Mouse (Mus musculus): Measurements from ENCODE around the gene S1pr3. TPM values are rescaled to one million over a fixed set of nuclear protein-coding genes. Genes with fewer than 3 reads are reported as not detected.

The S1pr3 gene
- 41.2 and 41.6 TPM in 2 replicates for polyA plus RNA-seq (2014; fragmentation: Nextera tagmentation; extraction: Ambion mirVana)

DNA sequence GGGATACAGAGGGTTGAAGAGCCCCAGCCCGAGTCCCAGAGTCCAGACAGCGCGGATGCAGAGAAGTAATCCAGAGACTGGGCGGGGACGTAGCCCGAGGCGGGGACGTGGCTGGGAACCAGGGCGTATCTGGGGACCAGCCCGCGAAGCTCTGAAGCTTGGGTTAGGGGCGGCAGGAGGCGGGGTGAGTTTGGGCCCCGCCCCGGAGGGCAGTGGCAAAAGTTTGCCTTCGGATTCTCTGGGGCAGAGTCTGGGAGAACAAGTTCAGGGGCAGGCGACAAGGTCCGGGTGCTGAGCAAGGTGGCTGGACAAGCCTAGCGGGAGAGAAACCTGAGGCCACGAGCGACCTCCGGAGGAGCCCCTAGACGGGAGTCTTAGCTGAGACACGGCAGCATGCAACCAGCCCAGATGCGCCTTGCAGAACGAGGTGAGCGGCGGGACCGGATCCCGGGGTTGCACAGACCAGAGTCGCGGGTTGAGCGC lies at the start of gene S1pr3:
Gene S1pr3, plus strand, starts transcription at position 121 of the 483 bp plus-strand sequence.
- Histone ChIP-seq H3K36me3 (ENCODE audit: control insufficient read depth, insufficient read depth, low read length) (no peaks in the 10 kb centered on the region), H3K9ac (ENCODE audit: low read length) (peak within 1 kb of the TSS; percentile 57), H3K4me2 (peak within 1 kb of the TSS; percentile 69), H3K9me3 (ENCODE audit: control insufficient read depth, low read length) (no peaks in the 10 kb centered on the region), H3K27me3 (ENCODE audit: control insufficient read depth, insufficient read depth, low read length) (peaks cover 3% of the 10 kb centered on the region; the same call in 1 of the 2 replicates), H3K27ac (ENCODE audit: low read depth, low read length) (no peak within 1 kb of the TSS), H3K4me3 (ENCODE audit: low read depth, low read length) (peak within 1 kb of the TSS; percentile 41), H3K4me1 (ENCODE audit: control insufficient read depth, insufficient read depth, low read length) (peaks cover 12% of the 10 kb centered on the region)
- ATAC-seq (ENCODE audit: low FRiP score): peak; percentile 85
- DNase-seq (ENCODE audit: low spot score, missing footprints): peak; percentile 96
- WGBS: under 1% methylated on average over 33 of the region's 33 CpGs

GRCm38 (mm10) chr13:51360441-51360962 lies 47.9 kb upstream of the S1pr3 start:
- H3K9me3 ChIP-seq (ENCODE audit: control insufficient read depth, low read length): no peaks in the 10 kb centered on the region
- no peak overlapping the region for H3K4me2 ChIP-seq
- H3K27ac ChIP-seq (ENCODE audit: low read depth, low read length): no peak overlapping the region
- no peak for DNase-seq (ENCODE audit: low spot score, missing footprints)
- no peaks in the 10 kb centered on the region for H3K36me3 ChIP-seq (ENCODE audit: control insufficient read depth, insufficient read depth, low read length)
- no peaks in the 10 kb centered on the region for H3K27me3 ChIP-seq (ENCODE audit: control insufficient read depth, insufficient read depth, low read length)
- no peaks in the 10 kb centered on the region for H3K4me1 ChIP-seq (ENCODE audit: control insufficient read depth, insufficient read depth, low read length)
- no peak for ATAC-seq (ENCODE audit: low FRiP score)
- WGBS: 89% methylated on average over 8 of the region's 8 CpGs
- H3K4me3 ChIP-seq (ENCODE audit: low read depth, low read length): no peak overlapping the region
- no peak overlapping the region for H3K9ac ChIP-seq (ENCODE audit: low read length)

DNA sequence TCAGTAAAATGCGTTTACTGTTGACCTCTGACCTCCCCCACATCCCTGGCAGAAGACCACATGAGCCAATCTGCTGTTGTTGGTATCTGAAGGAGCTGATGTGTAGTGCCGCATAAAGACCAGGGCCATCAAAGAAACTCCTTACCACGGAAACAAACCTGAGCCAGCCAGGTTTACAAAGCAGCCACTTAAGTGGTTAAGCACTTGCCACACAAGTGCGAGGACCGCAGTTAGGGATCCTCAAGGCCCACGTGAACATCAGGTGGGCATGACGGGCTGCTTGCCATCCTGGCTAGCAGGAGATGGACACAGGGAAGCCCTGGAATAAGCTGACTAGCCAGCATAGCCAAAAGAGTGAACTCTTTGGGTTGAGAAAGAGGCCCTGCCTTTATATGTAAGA lies 45.0 kb upstream of the S1pr3 start:
- ATAC-seq (ENCODE audit: low FRiP score): no peak
- H3K27me3 ChIP-seq (ENCODE audit: control insufficient read depth, insufficient read depth, low read length): no peaks in the 10 kb centered on the region
- no peak overlapping the region for H3K4me2 ChIP-seq
- 85% methylated on average over 7 of the region's 7 CpGs for WGBS
- H3K9me3 ChIP-seq (ENCODE audit: control insufficient read depth, low read length): no peaks in the 10 kb centered on the region
- H3K4me3 ChIP-seq (ENCODE audit: low read depth, low read length): no peak overlapping the region
- DNase-seq (ENCODE audit: low spot score, missing footprints): no peak
- H3K27ac ChIP-seq (ENCODE audit: low read depth, low read length): no peak overlapping the region
- no peak overlapping the region for H3K9ac ChIP-seq (ENCODE audit: low read length)
- H3K4me1 ChIP-seq (ENCODE audit: control insufficient read depth, insufficient read depth, low read length): no peaks in the 10 kb centered on the region
- no peaks in the 10 kb centered on the region for H3K36me3 ChIP-seq (ENCODE audit: control insufficient read depth, insufficient read depth, low read length)

DNA sequence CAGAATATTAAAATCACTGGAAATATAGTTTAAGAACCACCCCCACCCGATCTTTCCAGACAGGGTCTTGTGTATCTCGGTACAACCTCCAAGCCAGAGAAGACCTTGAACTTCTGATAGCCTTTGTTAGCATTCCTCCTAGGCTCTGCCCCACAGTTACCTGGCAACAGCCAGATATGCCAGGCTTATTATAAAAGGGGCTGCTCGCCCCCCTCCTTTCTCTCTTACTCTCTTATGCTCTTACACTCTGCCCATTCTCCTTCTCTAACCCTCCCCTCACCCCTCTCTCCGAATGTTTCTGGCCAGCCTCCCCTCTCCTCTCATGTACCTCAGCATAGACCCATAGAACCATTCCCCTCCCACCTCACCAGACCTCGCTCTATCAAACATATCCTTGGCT lies 44.5 kb upstream of the S1pr3 start:
- no peak overlapping the region for H3K27ac ChIP-seq (ENCODE audit: low read depth, low read length)
- H3K9ac ChIP-seq (ENCODE audit: low read length): no peak overlapping the region
- H3K4me3 ChIP-seq (ENCODE audit: low read depth, low read length): no peak overlapping the region
- DNase-seq (ENCODE audit: low spot score, missing footprints) (no peak), ATAC-seq (ENCODE audit: low FRiP score) (no peak)
- no peak overlapping the region for H3K4me2 ChIP-seq
- no peaks in the 10 kb centered on the region for H3K27me3 ChIP-seq (ENCODE audit: control insufficient read depth, insufficient read depth, low read length)
- no peaks in the 10 kb centered on the region for H3K4me1 ChIP-seq (ENCODE audit: control insufficient read depth, insufficient read depth, low read length)
- 78% methylated on average over 5 of the region's 5 CpGs for WGBS
- H3K36me3 ChIP-seq (ENCODE audit: control insufficient read depth, insufficient read depth, low read length): no peaks in the 10 kb centered on the region
- no peaks in the 10 kb centered on the region for H3K9me3 ChIP-seq (ENCODE audit: control insufficient read depth, low read length)

DNA sequence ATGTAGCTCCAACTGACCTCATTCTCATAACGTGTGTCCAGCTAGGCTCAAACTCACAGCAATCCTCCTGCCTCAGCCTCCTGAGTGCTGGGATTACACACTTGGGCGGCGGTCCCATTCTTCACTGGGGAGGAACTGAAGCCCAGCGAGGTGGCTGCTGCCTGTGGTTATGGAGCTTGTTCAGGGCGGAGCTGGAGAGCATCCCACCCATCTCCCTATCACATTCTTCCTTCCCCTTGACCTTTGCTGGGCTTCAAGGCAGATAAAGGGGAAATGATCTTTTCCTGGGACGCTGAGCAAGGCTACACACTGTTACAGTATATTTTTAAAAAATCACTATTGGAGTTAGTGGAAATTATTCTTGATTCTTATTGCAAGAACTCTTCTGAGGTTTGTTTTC lies 43.2 kb upstream of the S1pr3 start:
- Histone ChIP-seq H3K4me3 (ENCODE audit: low read depth, low read length) (no peak overlapping the region), H3K9ac (ENCODE audit: low read length) (no peak overlapping the region), H3K27me3 (ENCODE audit: control insufficient read depth, insufficient read depth, low read length) (no peaks in the 10 kb centered on the region)

GRCm38 (mm10) chr13:51368346-51368745 lies 40.1 kb upstream of the S1pr3 start:
- no peaks in the 10 kb centered on the region for H3K36me3 ChIP-seq (ENCODE audit: control insufficient read depth, insufficient read depth, low read length)
- no peak overlapping the region for H3K27ac ChIP-seq (ENCODE audit: low read depth, low read length)
- H3K4me1 ChIP-seq (ENCODE audit: control insufficient read depth, insufficient read depth, low read length): no peaks in the 10 kb centered on the region
- 76% methylated on average over 2 of the region's 2 CpGs for WGBS
- DNase-seq (ENCODE audit: low spot score, missing footprints) (no peak), ATAC-seq (ENCODE audit: low FRiP score) (no peak)
- no peak overlapping the region for H3K9ac ChIP-seq (ENCODE audit: low read length)
- H3K4me2 ChIP-seq: no peak overlapping the region
- H3K9me3 ChIP-seq (ENCODE audit: control insufficient read depth, low read length): no peaks in the 10 kb centered on the region
- no peak overlapping the region for H3K4me3 ChIP-seq (ENCODE audit: low read depth, low read length)
- H3K27me3 ChIP-seq (ENCODE audit: control insufficient read depth, insufficient read depth, low read length): no peaks in the 10 kb centered on the region

More for the DNA sequence above, 43.2 kb upstream of the S1pr3 start:
- ATAC-seq (ENCODE audit: low FRiP score) (no peak), DNase-seq (ENCODE audit: low spot score, missing footprints) (no peak)
- H3K9me3 ChIP-seq (ENCODE audit: control insufficient read depth, low read length): no peaks in the 10 kb centered on the region
- H3K36me3 ChIP-seq (ENCODE audit: control insufficient read depth, insufficient read depth, low read length): no peaks in the 10 kb centered on the region
- no peak overlapping the region for H3K4me2 ChIP-seq
- H3K4me1 ChIP-seq (ENCODE audit: control insufficient read depth, insufficient read depth, low read length): no peaks in the 10 kb centered on the region
- no peak overlapping the region for H3K27ac ChIP-seq (ENCODE audit: low read depth, low read length)
- WGBS: 93% methylated on average over 6 of the region's 6 CpGs

DNA sequence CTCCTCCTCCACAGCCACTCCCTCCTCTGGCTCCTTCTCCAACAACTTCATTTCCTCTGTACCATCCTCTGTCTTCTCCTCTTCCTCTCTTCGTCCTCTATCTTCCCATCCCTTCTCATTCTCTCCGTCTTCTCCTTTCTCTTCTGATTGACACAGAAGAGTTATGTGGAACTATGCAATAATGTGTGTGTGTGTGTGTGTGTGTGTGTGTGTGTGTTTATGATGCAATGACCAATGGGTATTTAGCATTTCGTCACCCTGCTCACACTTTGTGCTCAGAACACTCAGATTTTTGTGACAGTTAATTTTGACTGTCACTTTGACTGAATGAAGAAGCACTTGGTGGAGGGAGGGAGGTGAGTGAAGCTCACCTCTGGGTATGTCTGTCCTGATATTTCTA lies 39.1 kb upstream of the S1pr3 start:
- H3K9ac ChIP-seq (ENCODE audit: low read length): no peak overlapping the region
- H3K4me3 ChIP-seq (ENCODE audit: low read depth, low read length): no peak overlapping the region
- no peaks in the 10 kb centered on the region for H3K4me1 ChIP-seq (ENCODE audit: control insufficient read depth, insufficient read depth, low read length)
- ATAC-seq (ENCODE audit: low FRiP score) (no peak), DNase-seq (ENCODE audit: low spot score, missing footprints) (no peak)
- H3K9me3 ChIP-seq (ENCODE audit: control insufficient read depth, low read length): no peaks in the 10 kb centered on the region
- H3K27me3 ChIP-seq (ENCODE audit: control insufficient read depth, insufficient read depth, low read length): no peaks in the 10 kb centered on the region
- H3K36me3 ChIP-seq (ENCODE audit: control insufficient read depth, insufficient read depth, low read length): no peaks in the 10 kb centered on the region
- 84% methylated on average over 3 of the region's 3 CpGs for WGBS
- H3K4me2 ChIP-seq: no peak overlapping the region
- H3K27ac ChIP-seq (ENCODE audit: low read depth, low read length): no peak overlapping the region

GRCm38 (mm10) chr13:51373086-51373485 lies 35.4 kb upstream of the S1pr3 start:
- no peak overlapping the region for H3K27ac ChIP-seq (ENCODE audit: low read depth, low read length)
- H3K27me3 ChIP-seq (ENCODE audit: control insufficient read depth, insufficient read depth, low read length): no peaks in the 10 kb centered on the region
- H3K4me3 ChIP-seq (ENCODE audit: low read depth, low read length): no peak overlapping the region
- H3K9ac ChIP-seq (ENCODE audit: low read length): no peak overlapping the region
- ATAC-seq (ENCODE audit: low FRiP score) (no peak), DNase-seq (ENCODE audit: low spot score, missing footprints) (no peak)
- H3K36me3 ChIP-seq (ENCODE audit: control insufficient read depth, insufficient read depth, low read length): no peaks in the 10 kb centered on the region
- H3K4me1 ChIP-seq (ENCODE audit: control insufficient read depth, insufficient read depth, low read length): peaks cover 2% of the 10 kb centered on the region
- H3K9me3 ChIP-seq (ENCODE audit: control insufficient read depth, low read length): no peaks in the 10 kb centered on the region; the same call in 1 of the 2 replicates
- no peak overlapping the region for H3K4me2 ChIP-seq

GRCm38 (mm10) chr13:51374026-51374807 lies 34.2 kb upstream of the S1pr3 start:
- no peaks in the 10 kb centered on the region for H3K36me3 ChIP-seq (ENCODE audit: control insufficient read depth, insufficient read depth, low read length)
- no peak for DNase-seq (ENCODE audit: low spot score, missing footprints)
- no peak overlapping the region for H3K9ac ChIP-seq (ENCODE audit: low read length)
- peaks cover 13% of the 10 kb centered on the region for H3K4me1 ChIP-seq (ENCODE audit: control insufficient read depth, insufficient read depth, low read length)
- ATAC-seq (ENCODE audit: low FRiP score): no peak
- no peaks in the 10 kb centered on the region; the same call in 1 of the 2 replicates for H3K9me3 ChIP-seq (ENCODE audit: control insufficient read depth, low read length)
- H3K4me2 ChIP-seq: no peak overlapping the region
- H3K27ac ChIP-seq (ENCODE audit: low read depth, low read length): no peak overlapping the region
- no peak overlapping the region for H3K4me3 ChIP-seq (ENCODE audit: low read depth, low read length)
- WGBS: 88% methylated on average over 21 of the region's 21 CpGs
- no peaks in the 10 kb centered on the region for H3K27me3 ChIP-seq (ENCODE audit: control insufficient read depth, insufficient read depth, low read length)
